Mouse (Mus musculus): ENCODE results near the gene Sema4g. TPM values are rescaled to one million over a fixed set of nuclear protein-coding genes. Genes with fewer than 3 reads are reported as not detected.

Sema4g gene
- polyA plus RNA-seq, 1 experiment from 2014 or later, result 7.1 TPM

GRCm38 (mm10) chr19:45024775-45025174, 35.9 kb downstream of the Sema4g start:
- Histone ChIP-seq H3K27ac (ENCODE audit: low read depth, low read length) (no peak overlapping the region), H3K36me3 (ENCODE audit: control insufficient read depth, insufficient read depth, low read length) (peaks cover 23% of the 10 kb centered on the region), H3K4me2 (ENCODE audit: low read depth, low read length, severe bottlenecking) (no peak overlapping the region), H3K27me3 (ENCODE audit: control insufficient read depth, insufficient read depth, low read length) (no peaks in the 10 kb centered on the region), H3K9ac (ENCODE audit: low read length) (no peak overlapping the region), H3K4me3 (ENCODE audit: low read depth, low read length) (no peak overlapping the region), H3K4me1 (replicated peaks; ENCODE audit: control insufficient read depth, insufficient read depth, low read length) (peaks cover 6% of the 10 kb centered on the region), H3K9me3 (ENCODE audit: control insufficient read depth, low read length) (no peaks in the 10 kb centered on the region)
- WGBS, result 94% methylated on average over 20 of the region's 20 CpGs
- ATAC-seq (replicated peaks; ENCODE audit: low FRiP score) (no peak), DNase-seq (ENCODE audit: low spot score) (peak; percentile 58)

GRCm38 (mm10) chr19:45025937-45026568, 37.2 kb downstream of the Sema4g start:
- H3K4me1 ChIP-seq (replicated peaks; ENCODE audit: control insufficient read depth, insufficient read depth, low read length), result peaks cover under 1% of the 10 kb centered on the region; the same call in 1 of the 2 replicates
- H3K4me2 ChIP-seq (ENCODE audit: low read depth, low read length, severe bottlenecking), result no peak overlapping the region
- no peak overlapping the region for H3K27ac ChIP-seq (ENCODE audit: low read depth, low read length)
- peaks cover 23% of the 10 kb centered on the region for H3K36me3 ChIP-seq (ENCODE audit: control insufficient read depth, insufficient read depth, low read length)
- no peak overlapping the region for H3K4me3 ChIP-seq (ENCODE audit: low read depth, low read length)
- no peaks in the 10 kb centered on the region for H3K9me3 ChIP-seq (ENCODE audit: control insufficient read depth, low read length)
- no peak for DNase-seq (ENCODE audit: low spot score)
- ATAC-seq (replicated peaks; ENCODE audit: low FRiP score), result no peak
- WGBS, result 93% methylated on average over 37 of the region's 37 CpGs
- H3K27me3 ChIP-seq (ENCODE audit: control insufficient read depth, insufficient read depth, low read length), result no peaks in the 10 kb centered on the region
- no peak overlapping the region for H3K9ac ChIP-seq (ENCODE audit: low read length)

GRCm38 (mm10) chr19:45026958-45027670, 38.2 kb downstream of the Sema4g start:
- Histone ChIP-seq H3K9me3 (ENCODE audit: control insufficient read depth, low read length) (no peaks in the 10 kb centered on the region), H3K27ac (ENCODE audit: low read depth, low read length) (no peak overlapping the region), H3K36me3 (ENCODE audit: control insufficient read depth, insufficient read depth, low read length) (peaks cover 23% of the 10 kb centered on the region), H3K4me2 (ENCODE audit: low read depth, low read length, severe bottlenecking) (no peak overlapping the region), H3K27me3 (ENCODE audit: control insufficient read depth, insufficient read depth, low read length) (no peaks in the 10 kb centered on the region), H3K4me1 (replicated peaks; ENCODE audit: control insufficient read depth, insufficient read depth, low read length) (no peaks in the 10 kb centered on the region), H3K4me3 (ENCODE audit: low read depth, low read length) (no peak overlapping the region), H3K9ac (ENCODE audit: low read length) (no peak overlapping the region)
- no peak for ATAC-seq (replicated peaks; ENCODE audit: low FRiP score)
- 87% methylated on average over 6 of the region's 6 CpGs for WGBS
- DNase-seq (ENCODE audit: low spot score), result no peak

- DNase-seq (ENCODE audit: low spot score) (peak; percentile 52), ATAC-seq (replicated peaks; ENCODE audit: low FRiP score) (no peak)
- Histone ChIP-seq H3K4me1 (replicated peaks; ENCODE audit: control insufficient read depth, insufficient read depth, low read length) (no peaks in the 10 kb centered on the region), H3K36me3 (ENCODE audit: control insufficient read depth, insufficient read depth, low read length) (peaks cover 19% of the 10 kb centered on the region), H3K27me3 (ENCODE audit: control insufficient read depth, insufficient read depth, low read length) (no peaks in the 10 kb centered on the region), H3K4me3 (ENCODE audit: low read depth, low read length) (no peak overlapping the region), H3K4me2 (ENCODE audit: low read depth, low read length, severe bottlenecking) (no peak overlapping the region), H3K9ac (ENCODE audit: low read length) (no peak overlapping the region), H3K27ac (ENCODE audit: low read depth, low read length) (no peak overlapping the region), H3K9me3 (ENCODE audit: control insufficient read depth, low read length) (no peaks in the 10 kb centered on the region)
- 74% methylated on average over 6 of the region's 6 CpGs for WGBS
Observed at GRCm38 (mm10) chr19:45027848-45028247, 38.9 kb downstream of the Sema4g start.

- 0 out of 2 replicates have a peak overlapping the region, but pooled peaks have one; percentile 8 for H3K9ac ChIP-seq (ENCODE audit: low read length)
- no peak overlapping the region for H3K4me3 ChIP-seq (ENCODE audit: low read depth, low read length)
- WGBS, result 64% methylated on average over 19 of the region's 19 CpGs
- no peak overlapping the region for H3K4me2 ChIP-seq (ENCODE audit: low read depth, low read length, severe bottlenecking)
- ATAC-seq (replicated peaks; ENCODE audit: low FRiP score) (no peak), DNase-seq (ENCODE audit: low spot score) (peak; percentile 50)
- H3K27ac ChIP-seq (ENCODE audit: low read depth, low read length), result no peak overlapping the region
- no peaks in the 10 kb centered on the region for H3K4me1 ChIP-seq (replicated peaks; ENCODE audit: control insufficient read depth, insufficient read depth, low read length)
- H3K9me3 ChIP-seq (ENCODE audit: control insufficient read depth, low read length), result no peaks in the 10 kb centered on the region
- no peaks in the 10 kb centered on the region for H3K27me3 ChIP-seq (ENCODE audit: control insufficient read depth, insufficient read depth, low read length)
- H3K36me3 ChIP-seq (ENCODE audit: control insufficient read depth, insufficient read depth, low read length), result peaks cover 19% of the 10 kb centered on the region
Observed at GRCm38 (mm10) chr19:45028746-45029145, 39.8 kb downstream of the Sema4g start.

- Histone ChIP-seq H3K9me3 (ENCODE audit: control insufficient read depth, low read length) (no peaks in the 10 kb centered on the region), H3K36me3 (ENCODE audit: control insufficient read depth, insufficient read depth, low read length) (peaks cover 19% of the 10 kb centered on the region), H3K27me3 (ENCODE audit: control insufficient read depth, insufficient read depth, low read length) (no peaks in the 10 kb centered on the region), H3K4me1 (replicated peaks; ENCODE audit: control insufficient read depth, insufficient read depth, low read length) (no peaks in the 10 kb centered on the region), H3K27ac (ENCODE audit: low read depth, low read length) (no peak overlapping the region), H3K9ac (ENCODE audit: low read length) (no peak overlapping the region), H3K4me2 (ENCODE audit: low read depth, low read length, severe bottlenecking) (no peak overlapping the region), H3K4me3 (ENCODE audit: low read depth, low read length) (no peak overlapping the region)
- WGBS, result 52% methylated on average over 9 of the region's 9 CpGs
- no peak for ATAC-seq (replicated peaks; ENCODE audit: low FRiP score)
- DNase-seq (ENCODE audit: low spot score), result peak; percentile 50
Observed at GRCm38 (mm10) chr19:45029571-45029970, 40.7 kb downstream of the Sema4g start.

- no peak overlapping the region for H3K27ac ChIP-seq (ENCODE audit: low read depth, low read length)
Observed at GRCm38 (mm10) chr19:45030111-45030510, 41.2 kb downstream of the Sema4g start.

GRCm38 (mm10) chr19:45030746-45031693, 42.1 kb downstream of the Sema4g start:
- no peaks in the 10 kb centered on the region for H3K27me3 ChIP-seq (ENCODE audit: control insufficient read depth, insufficient read depth, low read length)
- H3K4me2 ChIP-seq (ENCODE audit: low read depth, low read length, severe bottlenecking), result no peak overlapping the region
- WGBS, result 45% methylated on average over 20 of the region's 20 CpGs
- no peak overlapping the region for H3K9ac ChIP-seq (ENCODE audit: low read length)
- H3K9me3 ChIP-seq (ENCODE audit: control insufficient read depth, low read length), result no peaks in the 10 kb centered on the region
- H3K36me3 ChIP-seq (ENCODE audit: control insufficient read depth, insufficient read depth, low read length), result peaks cover 7% of the 10 kb centered on the region
- no peak overlapping the region for H3K27ac ChIP-seq (ENCODE audit: low read depth, low read length)
- DNase-seq (ENCODE audit: low spot score) (peak; percentile 85), ATAC-seq (replicated peaks; ENCODE audit: low FRiP score) (peak; percentile 42; the same call in 1 of the 2 replicates)
- H3K4me3 ChIP-seq (ENCODE audit: low read depth, low read length), result no peak overlapping the region
- H3K4me1 ChIP-seq (replicated peaks; ENCODE audit: control insufficient read depth, insufficient read depth, low read length), result no peaks in the 10 kb centered on the region

More at GRCm38 (mm10) chr19:45030111-45030510, 41.2 kb downstream of the Sema4g start:
- H3K4me1 ChIP-seq (replicated peaks; ENCODE audit: control insufficient read depth, insufficient read depth, low read length), result no peaks in the 10 kb centered on the region
- H3K36me3 ChIP-seq (ENCODE audit: control insufficient read depth, insufficient read depth, low read length), result peaks cover 15% of the 10 kb centered on the region
- no peak overlapping the region for H3K4me3 ChIP-seq (ENCODE audit: low read depth, low read length)
- peak; percentile 87 for DNase-seq (ENCODE audit: low spot score)
- H3K9me3 ChIP-seq (ENCODE audit: control insufficient read depth, low read length), result no peaks in the 10 kb centered on the region
- WGBS, result 46% methylated on average over 8 of the region's 8 CpGs
- no peak overlapping the region for H3K9ac ChIP-seq (ENCODE audit: low read length)
- ATAC-seq (replicated peaks; ENCODE audit: low FRiP score), result peak; percentile 29
- H3K4me2 ChIP-seq (ENCODE audit: low read depth, low read length, severe bottlenecking), result no peak overlapping the region
- no peaks in the 10 kb centered on the region for H3K27me3 ChIP-seq (ENCODE audit: control insufficient read depth, insufficient read depth, low read length)
